Comparison of ENCODE assay signal across 26 mouse cellular contexts in the genomic region with DNA sequence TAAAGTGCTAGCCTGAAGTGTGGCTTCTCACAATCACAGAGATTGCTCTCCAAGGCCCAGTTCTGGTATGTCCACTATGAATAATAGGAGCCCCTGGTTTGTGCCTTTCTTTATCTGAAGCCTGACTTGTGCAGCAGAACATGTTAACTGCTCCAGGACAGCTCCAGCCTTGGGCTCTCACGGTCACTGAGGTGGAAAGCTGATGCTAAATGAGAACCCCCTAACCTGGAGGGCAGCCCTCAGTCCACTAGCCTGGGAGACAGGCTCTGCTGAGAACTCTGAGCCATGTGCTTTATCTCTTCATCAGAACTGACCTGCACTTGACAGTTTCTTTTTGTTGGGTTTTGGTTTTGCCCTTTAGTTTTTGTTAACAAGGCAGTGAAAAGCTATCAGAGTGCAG.
DNase-seq lines count a peak whose midpoint lies in the region; ATAC-seq lines count a peak whose summit lies in the region.
"Had no signal": no experiment of that assay in that cellular context is flagged by ENCODE, and none has a peak within 500 bp of the region (broad histone marks: within the 10 kb centered on the region; RNA-seq: fewer than 3 reads in every experiment).

No protein-coding gene starts in this region.

- no peaks in the 10 kb centered on the region for H3K9me3 ChIP-seq in forebrain, embryonic 11.5 days (ENCODE audit: control insufficient read depth, low read length)
- no peaks in the 10 kb centered on the region for H3K9me3 ChIP-seq in forebrain, embryonic 13.5 days (replicated peaks)
- H3K9me3 ChIP-seq in midbrain, embryonic 14.5 days (ENCODE audit: control insufficient read depth, low read length): no peaks in the 10 kb centered on the region
- H3K9me3 ChIP-seq in midbrain, embryonic 13.5 days: no peaks in the 10 kb centered on the region
- H3K9me3 ChIP-seq: heart, embryonic 12.5 days; heart, embryonic 15.5 days; hindbrain, embryonic 10.5 days; hindbrain, embryonic 13.5 days had no signal

- H3K4me2 ChIP-seq in forebrain, embryonic 11.5 days (ENCODE audit: low read depth, low read length, severe bottlenecking): no peak overlapping the region
- no peak overlapping the region for H3K4me2 ChIP-seq in forebrain, embryonic 13.5 days
- no peak overlapping the region for H3K4me2 ChIP-seq in midbrain, embryonic 14.5 days (ENCODE audit: low read length)
- H3K4me2 ChIP-seq in midbrain, embryonic 13.5 days (replicated peaks): no peak overlapping the region
- H3K4me2 ChIP-seq: heart, embryonic 12.5 days; heart, embryonic 15.5 days; hindbrain, embryonic 13.5 days had no signal

- no peak overlapping the region for H3K27ac ChIP-seq in forebrain, embryonic 11.5 days (ENCODE audit: low read depth, low read length)
- no peak overlapping the region for H3K27ac ChIP-seq in forebrain, embryonic 13.5 days
- 0 out of 2 replicates have a peak overlapping the region, but pooled peaks have one; percentile 20 for H3K27ac ChIP-seq in midbrain, embryonic 14.5 days (replicated peaks; ENCODE audit: low read depth, low read length)
- H3K27ac ChIP-seq in midbrain, embryonic 13.5 days: no peak overlapping the region
- H3K27ac ChIP-seq: heart, embryonic 15.5 days; hindbrain, embryonic 10.5 days; hindbrain, embryonic 13.5 days had no signal

- H3K36me3 ChIP-seq in forebrain, embryonic 11.5 days (ENCODE audit: control insufficient read depth, insufficient read depth, low read length): no peaks in the 10 kb centered on the region
- no peaks in the 10 kb centered on the region for H3K36me3 ChIP-seq in forebrain, embryonic 13.5 days (ENCODE audit: poor library complexity, severe bottlenecking)
- no peaks in the 10 kb centered on the region for H3K36me3 ChIP-seq in midbrain, embryonic 14.5 days (ENCODE audit: control insufficient read depth, insufficient read depth, low read length)
- no peaks in the 10 kb centered on the region for H3K36me3 ChIP-seq in midbrain, embryonic 13.5 days
- H3K36me3 ChIP-seq: G1E; heart, embryonic 12.5 days; heart, embryonic 15.5 days; hindbrain, embryonic 13.5 days had no signal

- H3K4me3 ChIP-seq in forebrain, embryonic 11.5 days (ENCODE audit: low read depth, low read length): no peak overlapping the region
- no peak overlapping the region for H3K4me3 ChIP-seq in forebrain, embryonic 13.5 days
- H3K4me3 ChIP-seq in midbrain, embryonic 14.5 days (replicated peaks; ENCODE audit: low read depth, low read length): no peak overlapping the region
- no peak overlapping the region for H3K4me3 ChIP-seq in midbrain, embryonic 13.5 days (replicated peaks)
- H3K4me3 ChIP-seq: heart, embryonic 12.5 days; heart, embryonic 15.5 days; hindbrain, embryonic 10.5 days; hindbrain, embryonic 13.5 days had no signal

- DNase-seq in forebrain, embryonic 11.5 days (ENCODE audit: low spot score): no peak
- DNase-seq in kidney, postnatal 4 days: peak; percentile 4 to 5
- DNase-seq in kidney, postnatal 36 days: no peak
- DNase-seq in midbrain, embryonic 14.5 days: no peak
- DNase-seq: adrenal gland, postnatal 10 days; adrenal gland, postnatal 36 days; B cell, adult 2 months; cerebellum, adult 18-20 months; cerebellum, adult 9-10 months; cerebellum, postnatal 14 days; forebrain, postnatal 0 days; gastrocnemius, postnatal 25 days; heart, adult 18-20 months; heart, postnatal 10 days; heart, postnatal 36 days had no signal

- no peak overlapping the region for H3K9ac ChIP-seq in forebrain, embryonic 11.5 days (ENCODE audit: low read length)
- H3K9ac ChIP-seq in forebrain, embryonic 13.5 days: no peak overlapping the region
- no peak overlapping the region for H3K9ac ChIP-seq in midbrain, embryonic 14.5 days (replicated peaks; ENCODE audit: low read length)
- no peak overlapping the region for H3K9ac ChIP-seq in midbrain, embryonic 13.5 days (replicated peaks)
- H3K9ac ChIP-seq: forebrain, postnatal 0 days; heart, embryonic 12.5 days; heart, embryonic 15.5 days; hindbrain, embryonic 13.5 days had no signal

- WGBS in forebrain, embryonic 11.5 days: 33% methylated on average over 1 of the region's 1 CpGs
- WGBS in forebrain, embryonic 13.5 days: 48% methylated on average over 1 of the region's 1 CpGs
- WGBS in midbrain, embryonic 14.5 days: 17% methylated on average over 1 of the region's 1 CpGs
- WGBS in midbrain, embryonic 13.5 days: 40% methylated on average over 1 of the region's 1 CpGs

- 0 out of 2 replicates have a peak, but pooled peaks have one; percentile 29 for ATAC-seq in forebrain, embryonic 11.5 days (replicated peaks; ENCODE audit: low FRiP score)
- ATAC-seq in forebrain, embryonic 13.5 days: no peak
- no peak for ATAC-seq in midbrain, embryonic 14.5 days (ENCODE audit: low FRiP score, low TSS enrichment)
- no peak for ATAC-seq in midbrain, embryonic 13.5 days
- ATAC-seq: forebrain, embryonic 14.5 days; forebrain, postnatal 0 days; hindbrain, embryonic 16.5 days; Patski had no signal

- H3K27me3 ChIP-seq in forebrain, embryonic 11.5 days (ENCODE audit: control insufficient read depth, insufficient read depth, low read length): no peaks in the 10 kb centered on the region
- H3K27me3 ChIP-seq in forebrain, embryonic 13.5 days: no peaks in the 10 kb centered on the region
- no peaks in the 10 kb centered on the region for H3K27me3 ChIP-seq in midbrain, embryonic 14.5 days (ENCODE audit: control insufficient read depth, insufficient read depth, low read length)
- H3K27me3 ChIP-seq in midbrain, embryonic 13.5 days: no peaks in the 10 kb centered on the region
- H3K27me3 ChIP-seq: CH12.LX; heart, embryonic 12.5 days; heart, embryonic 15.5 days; hindbrain, embryonic 13.5 days had no signal

- H3K4me1 ChIP-seq in forebrain, embryonic 11.5 days (replicated peaks; ENCODE audit: control insufficient read depth, insufficient read depth, low read length): no peaks in the 10 kb centered on the region
- H3K4me1 ChIP-seq in forebrain, embryonic 13.5 days: no peaks in the 10 kb centered on the region
- H3K4me1 ChIP-seq in midbrain, embryonic 14.5 days (ENCODE audit: control insufficient read depth, insufficient read depth, low read length): peaks cover 4% of the 10 kb centered on the region; the same call in 1 of the 2 replicates
- peaks cover 3% of the 10 kb centered on the region for H3K4me1 ChIP-seq in midbrain, embryonic 13.5 days (replicated peaks)
- H3K4me1 ChIP-seq: heart, embryonic 12.5 days; heart, embryonic 15.5 days; hindbrain, embryonic 13.5 days had no signal

Comparison
In these comparisons a context has a peak if more than half of its experiments do, and no peak if none do; other contexts are left out.
1. DNase-seq: peak in kidney, postnatal 4 days (2 of 2); none in forebrain, embryonic 11.5 days (single experiment), kidney, postnatal 36 days (0 of 2) and midbrain, embryonic 14.5 days (single experiment).